Mouse (Mus musculus): ENCODE data around the gene Slc35e3.

- no peak for TF ChIP-seq POLR2A (IDR thresholded peaks at IDR 0.05; ENCODE audit: borderline replicate concordance, extremely low read depth, low read depth, low read length)
- no peak for TF ChIP-seq CTCF (IDR thresholded peaks at IDR 0.05; ENCODE audit: insufficient read depth, low read length)
Observed at GRCm38 (mm10) chr10:117726350-117726749, 19.8 kb downstream of the Slc35e3 start.
